Mouse (Mus musculus) intestine, postnatal 0 days (tissue): ENCODE data around the gene Zfp646. TPM values are rescaled to one million over a fixed set of nuclear protein-coding genes. Genes with fewer than 3 reads are reported as not detected.

Source experiments
- ATAC-seq: fragments of 200-750 bp; cut with Nextera tagmentation; 2 replicates; pipeline ENCODE4 v1.8.0; 2017; ENCODE audit warnings: mild to moderate bottlenecking, moderate TSS enrichment, moderate library complexity
- H3K27ac ChIP-seq: fragments of 300-500 bp; sonication (generic); 2 replicates; pipeline ENCODE4 v1.5.1; 2014; ENCODE audit warnings: mild to moderate bottlenecking, low read depth, low read length, moderate library complexity
- H3K27me3 ChIP-seq: fragments of 300-500 bp; sonication (generic); replicated peaks from 2 replicates; pipeline ENCODE4 v1.6.1; 2014; ENCODE audit warnings: low read length, mixed read lengths; ENCODE audit not compliant: control insufficient read depth, insufficient read depth
- H3K36me3 ChIP-seq: fragments of 300-500 bp; sonication (generic); 2 replicates; pipeline ENCODE4 v1.6.1; 2014; ENCODE audit warnings: mild to moderate bottlenecking, moderate library complexity; ENCODE audit not compliant: control insufficient read depth, insufficient read depth
- H3K4me1 ChIP-seq: fragments of 300-500 bp; sonication (generic); replicated peaks from 2 replicates; pipeline ENCODE4 v1.6.1; 2014; ENCODE audit warnings: antibody characterized with exemption, low read length, mixed read lengths; ENCODE audit not compliant: control insufficient read depth, insufficient read depth
- H3K4me2 ChIP-seq: fragments of 300-500 bp; sonication (generic); replicated peaks from 2 replicates; pipeline ENCODE4 v1.6.1; 2014; ENCODE audit warnings: low read depth, mild to moderate bottlenecking, moderate library complexity
- H3K4me3 ChIP-seq: fragments of 300-500 bp; sonication (generic); 2 replicates; pipeline ENCODE4 v1.5.1; 2014; ENCODE audit warnings: low read depth, low read length
- H3K9ac ChIP-seq: fragments of 300-500 bp; sonication (generic); 2 replicates; pipeline ENCODE4 v1.6.1; 2014; ENCODE audit warnings: mild to moderate bottlenecking, low read depth, low read length
- H3K9me3 ChIP-seq: fragments of 300-500 bp; sonication (generic); 2 replicates; pipeline ENCODE4 v1.6.1; 2016; ENCODE audit warnings: mixed run types; ENCODE audit not compliant: control insufficient read depth
- CTCF ChIP-seq: sonication (generic); IDR thresholded peaks from 2 replicates; pipeline ENCODE4 v1.5.1; 2016; ENCODE audit warnings: low read depth, mild to moderate bottlenecking, control low read depth, antibody characterized with exemption, moderate library complexity
- WGBS: fragments of 180-500 bp; shearing (Covaris S2); extraction: QIAGEN DNeasy Blood & Tissue Kit; methylation state at CpG from one replicate; pipeline ENCODE4 v1.1.7; 2014; 5-methylcytosine and 5-hydroxymethylcytosine counted together
- polyA plus RNA-seq: library from polyadenylated mRNA; unstranded; fragments of >200 nt; fragmentation: Nextera tagmentation; extraction: Ambion mirVana; gene quantifications from 2 replicates; pipeline ENCODE4 v1.2.1, GENCODE M21; 2015

The Zfp646 gene
- polyA plus RNA-seq, 1 experiment from 2014 or later = 4.5 TPM

DNA sequence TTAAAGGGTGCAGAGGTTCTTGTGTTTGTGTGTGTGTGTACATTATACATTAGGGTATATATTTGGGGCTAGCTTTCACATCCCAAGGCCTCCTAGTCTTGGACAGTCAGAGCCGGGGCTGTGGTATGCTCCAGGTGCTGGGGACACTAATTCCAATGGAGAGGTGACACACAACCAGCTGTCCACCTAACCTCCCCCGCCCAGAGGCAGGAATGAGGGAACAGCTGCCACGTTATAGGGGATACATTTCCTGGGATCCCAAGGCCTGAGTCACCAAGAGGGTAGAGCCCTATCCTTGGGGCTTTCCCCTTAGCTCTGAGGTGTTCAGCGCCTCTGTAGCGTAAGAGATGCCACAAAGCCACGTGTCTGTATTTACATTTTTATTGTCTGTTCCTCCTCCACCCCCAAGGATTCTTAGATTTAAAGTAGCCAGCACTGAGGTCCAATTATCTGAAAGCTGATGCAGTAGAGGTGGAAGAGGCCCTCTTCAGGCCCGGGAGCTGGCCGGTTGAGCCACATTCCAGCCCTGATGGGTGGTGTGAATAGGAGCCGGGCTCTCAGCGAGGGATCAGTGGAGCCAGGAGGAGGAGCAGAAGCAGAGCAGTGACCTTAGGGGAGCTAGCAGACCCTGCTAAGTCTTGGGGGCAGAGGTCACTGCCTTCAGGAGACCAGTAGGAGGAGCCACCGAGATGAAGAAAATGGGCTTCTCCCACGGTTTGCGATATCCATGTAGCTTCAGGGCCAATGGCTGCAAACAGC lies 56.4 kb downstream of the Zfp646 start:
- no peak overlapping the region for H3K4me2 ChIP-seq
- 18% methylated on average over 13 of the region's 13 CpGs for WGBS
- no peaks in the 10 kb centered on the region for H3K27me3 ChIP-seq
- H3K4me1 ChIP-seq = peaks cover 4% of the 10 kb centered on the region; the same call in 1 of the 2 replicates
- no peaks in the 10 kb centered on the region for H3K9me3 ChIP-seq
- H3K36me3 ChIP-seq = no peaks in the 10 kb centered on the region
- no peak overlapping the region for H3K9ac ChIP-seq
- no peak overlapping the region for H3K27ac ChIP-seq
- TF ChIP-seq CTCF = peak; percentile 41
- H3K4me3 ChIP-seq = no peak overlapping the region
- ATAC-seq = no peak

DNA sequence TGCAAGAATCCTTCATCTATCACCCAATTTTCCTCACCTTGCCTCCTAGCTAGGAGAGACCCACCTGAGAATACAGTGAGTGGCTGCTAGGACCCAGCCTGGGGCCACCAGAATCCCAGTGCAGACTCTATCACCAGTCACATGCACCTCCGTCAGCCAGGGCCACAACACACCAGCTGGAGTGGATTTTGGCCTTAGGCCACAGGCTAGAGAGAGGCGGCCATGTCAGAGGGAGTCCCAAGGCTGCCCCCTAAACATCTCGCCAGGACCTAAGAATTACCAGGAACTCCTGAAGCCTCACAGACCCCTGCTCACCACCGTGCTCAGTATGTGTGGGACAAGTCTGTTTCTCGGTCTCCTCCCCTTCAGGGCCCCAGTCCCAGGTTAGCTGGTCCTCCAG lies 58.1 kb downstream of the Zfp646 start:
- Histone ChIP-seq H3K4me2 (no peak overlapping the region), H3K9me3 (no peaks in the 10 kb centered on the region), H3K36me3 (no peaks in the 10 kb centered on the region), H3K27ac (no peak overlapping the region), H3K4me1 (peaks cover 4% of the 10 kb centered on the region; the same call in 1 of the 2 replicates), H3K9ac (no peak overlapping the region), H3K27me3 (no peaks in the 10 kb centered on the region), H3K4me3 (no peak overlapping the region)
- WGBS = 78% methylated on average over 5 of the region's 5 CpGs
- no peak for ATAC-seq
- no peak for TF ChIP-seq CTCF

DNA sequence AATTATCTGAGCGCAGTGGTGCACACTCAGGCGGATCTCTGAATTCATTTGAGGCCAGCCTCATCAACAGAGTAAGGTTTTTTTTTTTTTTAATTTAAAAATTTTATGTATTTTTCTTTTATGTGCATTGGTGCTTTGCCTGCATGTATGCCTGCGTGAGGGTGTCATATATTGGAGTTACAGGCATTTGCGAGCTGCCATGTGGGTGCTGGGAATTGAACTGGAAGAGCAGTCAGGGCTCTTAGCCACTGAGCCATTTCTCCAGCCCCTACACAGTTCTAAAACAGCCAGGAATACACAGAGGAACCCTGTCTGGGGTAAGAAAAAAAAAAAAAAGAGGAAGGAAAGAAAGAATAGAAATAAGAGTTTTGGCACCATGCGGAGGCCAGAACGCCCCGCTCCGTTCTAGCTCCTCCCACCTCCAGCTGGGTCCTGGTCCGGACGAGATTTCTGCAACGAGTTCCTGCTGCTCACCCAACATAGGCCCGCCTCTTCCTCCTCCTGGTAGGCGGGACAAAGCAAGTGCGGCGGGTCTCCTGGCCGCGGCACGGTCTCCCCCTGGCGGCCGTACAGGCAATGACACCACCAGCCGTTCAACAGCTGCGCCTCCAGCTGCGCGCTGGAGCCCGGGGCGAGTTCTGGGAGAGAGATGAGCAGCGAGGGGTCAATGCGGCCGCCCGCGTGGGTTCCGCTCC lies 59.2 kb downstream of the Zfp646 start:
- H3K9me3 ChIP-seq = no peaks in the 10 kb centered on the region
- TF ChIP-seq CTCF = peak; percentile 99
- H3K4me2 ChIP-seq = peak overlapping the region; percentile 100

More for the DNA sequence above, 59.2 kb downstream of the Zfp646 start:
- Histone ChIP-seq H3K27ac (peak overlapping the region; percentile 41; the same call in 1 of the 2 replicates), H3K36me3 (no peaks in the 10 kb centered on the region), H3K4me1 (peaks cover 4% of the 10 kb centered on the region; the same call in 1 of the 2 replicates), H3K9ac (peak overlapping the region; percentile 68), H3K27me3 (no peaks in the 10 kb centered on the region), H3K4me3 (peak overlapping the region; percentile 70)
- peak; percentile 89 for ATAC-seq
- WGBS = 6% methylated on average over 31 of the region's 32 CpGs

Other genes with a start within 250 kb of the Zfp646 start
- 26.6 and 27.7 TPM in 2 replicates for gene Bcl7c, start 167.3 kb upstream of the Zfp646 start, polyA plus RNA-seq
- gene Ctf1, start 163.5 kb upstream of the Zfp646 start, polyA plus RNA-seq = 4.1 TPM in 2 replicates
- gene Ctf2, start 144.1 kb upstream of the Zfp646 start, polyA plus RNA-seq = not detected in 2 replicates
- gene Fbxl19, start 131.7 kb upstream of the Zfp646 start, polyA plus RNA-seq = 2.1 and 2.2 TPM in 2 replicates
- 18.7 and 21.8 TPM in 2 replicates for gene Orai3, start 106.4 kb upstream of the Zfp646 start, polyA plus RNA-seq
- 9.7 and 9.9 TPM in 2 replicates for gene Setd1a, start 99.6 kb upstream of the Zfp646 start, polyA plus RNA-seq
- gene Gm49388, start 90.6 kb upstream of the Zfp646 start, polyA plus RNA-seq = not detected in 2 replicates
- 35.2 and 37.3 TPM in 2 replicates for gene Hsd3b7, start 75.6 kb upstream of the Zfp646 start, polyA plus RNA-seq
- 38.9 and 46.6 TPM in 2 replicates for gene Stx4a, start 51.9 kb upstream of the Zfp646 start, polyA plus RNA-seq
- gene Stx1b, start 51.7 kb upstream of the Zfp646 start, polyA plus RNA-seq = 0.74 and 1.1 TPM in 2 replicates
- 5.4 and 6.1 TPM in 2 replicates for gene Zfp668, start 607 bp downstream of the Zfp646 start, polyA plus RNA-seq
- gene Prss53, start 14.7 kb downstream of the Zfp646 start, polyA plus RNA-seq = 2.4 and 2.9 TPM in 2 replicates
- gene Gm21974, start 19.2 kb downstream of the Zfp646 start, polyA plus RNA-seq = not detected in 2 replicates
- gene Vkorc1, start 19.4 kb downstream of the Zfp646 start, polyA plus RNA-seq = 194 and 219 TPM in 2 replicates
- gene Bckdk, start 27.9 kb downstream of the Zfp646 start, polyA plus RNA-seq = 94.0 and 94.2 TPM in 2 replicates
- gene Kat8, start 36.3 kb downstream of the Zfp646 start, polyA plus RNA-seq = 17.4 and 18.0 TPM in 2 replicates
- gene Prss8, start 53.9 kb downstream of the Zfp646 start, polyA plus RNA-seq = 63.0 and 64.4 TPM in 2 replicates
- gene Prss36, start 70.5 kb downstream of the Zfp646 start, polyA plus RNA-seq = 6.3 and 6.6 TPM in 2 replicates
- 120 and 132 TPM in 2 replicates for gene Fus, start 91.2 kb downstream of the Zfp646 start, polyA plus RNA-seq
- gene Pycard, start 117.6 kb downstream of the Zfp646 start, polyA plus RNA-seq = 537 and 545 TPM in 2 replicates
- 0.29 and 0.47 TPM in 2 replicates for gene Trim72, start 127.7 kb downstream of the Zfp646 start, polyA plus RNA-seq
- 0.70 and 0.88 TPM in 2 replicates for gene Itgam, start 186.4 kb downstream of the Zfp646 start, polyA plus RNA-seq
- gene Gm49368, start 186.5 kb downstream of the Zfp646 start, polyA plus RNA-seq = not detected in 2 replicates